Mouse (Mus musculus) testis, adult 2 months (tissue): ENCODE results near the gene Slc2a5.
A peak's percentile ranks its signal among the peaks of the same experiment; 100 is the strongest.

ENCODE experiments used
- CTCF ChIP-seq: fragments of 200-500 bp; IDR thresholded peaks from 2 replicates; pipeline ENCODE4 v1.5.1; 2012; ENCODE audit warnings: low read depth, mild to moderate bottlenecking, inconsistent platforms, low read length, moderate library complexity; ENCODE audit not compliant: control insufficient read depth, insufficient read depth, insufficient replicate concordance
- POLR2A ChIP-seq: fragments of 200-500 bp; IDR thresholded peaks from 2 replicates; pipeline ENCODE4 v1.6.1; 2012; ENCODE audit warnings: low read depth, mild to moderate bottlenecking, inconsistent platforms, low read length, moderate library complexity; ENCODE audit not compliant: control insufficient read depth

- TF ChIP-seq POLR2A (no peak), CTCF (peak; percentile 87)
These were observed 6.2 kb upstream of the Slc2a5 start for GRCm38 (mm10) chr4:150112867-150113266.
